Comparison of ENCODE assay signal across 9 mouse cellular contexts in the genomic region with DNA sequence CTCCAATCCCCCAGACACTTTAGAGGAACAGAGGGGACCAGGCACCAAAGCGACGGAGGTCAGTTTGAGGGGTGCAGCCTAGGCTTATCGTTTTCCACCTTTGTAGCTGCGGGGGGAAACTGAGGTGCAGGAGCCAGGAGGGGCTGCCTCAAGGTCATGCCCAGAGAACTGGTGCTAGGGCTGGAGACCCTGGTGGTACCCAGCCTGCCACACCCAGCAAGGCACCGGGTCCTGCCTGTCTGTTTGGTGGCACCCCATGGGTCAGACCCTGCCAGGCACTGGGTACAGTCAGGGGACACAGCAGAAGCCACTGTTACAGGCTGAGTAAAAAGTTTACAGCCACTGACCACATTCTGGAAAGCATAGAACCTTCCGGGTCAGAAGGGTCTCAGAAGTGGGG. TPM values are rescaled to one million over a fixed set of nuclear protein-coding genes. Genes with fewer than 3 reads are reported as not detected.
DNase-seq lines count a peak whose midpoint lies in the region; ATAC-seq and TF ChIP-seq lines count a peak whose summit lies in the region.
"Had no signal": no experiment of that assay in that cellular context is flagged by ENCODE, and none has a peak within 500 bp of the region (broad histone marks: within the 10 kb centered on the region; RNA-seq: fewer than 3 reads in every experiment).

No protein-coding gene starts in this region.

- in situ Hi-C loops in ES-E14 (cut with MboI; ENCODE audit: low sequenced_read_pairs in 2 of 2, unreplicated experiment in 2 of 2): no loop called here

- intact Hi-C loops in heart, postnatal 36 days (cut with DNase I): no loop called here
- intact Hi-C loops in left cerebral cortex, postnatal 25 days (cut with DNase I): no loop called here
- intact Hi-C loops in left cerebral cortex, postnatal 4 days (cut with DNase I): no loop called here

- H3K27me3 ChIP-seq in heart, embryonic 14.5 days (ENCODE audit: control insufficient read depth, insufficient read depth, low read length): 0 out of 2 replicates have a peak, but pooled peaks cover 3% of the 10 kb centered on the region
- no peaks in the 10 kb centered on the region for H3K27me3 ChIP-seq in forebrain, embryonic 16.5 days (replicated peaks; ENCODE audit: control insufficient read depth, insufficient read depth, low read length)
- peaks cover 46% of the 10 kb centered on the region for H3K27me3 ChIP-seq in midbrain, embryonic 10.5 days (ENCODE audit: low read depth, poor library complexity, severe bottlenecking)

- peak overlapping the region; percentile 85 for H3K9ac ChIP-seq in heart, embryonic 14.5 days (ENCODE audit: low read length)
- peak overlapping the region; percentile 79; the same call in 1 of the 2 replicates for H3K9ac ChIP-seq in ES-E14 (ENCODE audit: insufficient read depth, low read depth, low read length, poor library complexity, severe bottlenecking)
- peak overlapping the region; percentile 82 for H3K9ac ChIP-seq in forebrain, embryonic 16.5 days (replicated peaks; ENCODE audit: low read depth, low read length)

- peak overlapping the region; percentile 58 to 82 for H3K4me3 ChIP-seq in heart, embryonic 14.5 days (ENCODE audit: control insufficient read depth in 1 of 2, insufficient read depth in 1 of 2, low read depth in 1 of 2, low read length in 2 of 2)
- peak overlapping the region; percentile 84 to 86; a peak in 1 of 4 replicates for H3K4me3 ChIP-seq in ES-E14 (ENCODE audit: insufficient read depth in 1 of 2, low read depth in 1 of 2, low read length in 2 of 2, poor library complexity in 1 of 2, severe bottlenecking in 1 of 2)
- peak overlapping the region; percentile 66 for H3K4me3 ChIP-seq in forebrain, embryonic 16.5 days (replicated peaks; ENCODE audit: low read length)
- peak overlapping the region; percentile 96 for H3K4me3 ChIP-seq in midbrain, embryonic 10.5 days

- ATAC-seq in heart, embryonic 14.5 days (ENCODE audit: insufficient number of reproducible peaks, insufficient read depth, low FRiP score, low read depth): no peak
- ATAC-seq in forebrain, embryonic 16.5 days: no peak

- 53% methylated on average over 6 of the region's 6 CpGs for WGBS in heart, embryonic 14.5 days
- WGBS in forebrain, embryonic 16.5 days: 40% methylated on average over 6 of the region's 6 CpGs
- 46% methylated on average over 6 of the region's 6 CpGs for WGBS in midbrain, embryonic 10.5 days

- peaks cover 12 to 19% of the 10 kb centered on the region in 2 experiments for H3K4me1 ChIP-seq in heart, embryonic 14.5 days (ENCODE audit: control insufficient read depth in 2 of 2, insufficient read depth in 2 of 2, low read length in 2 of 2)
- peaks cover 0 to 5% of the 10 kb centered on the region in 2 experiments; a peak in 1 of 4 replicates for H3K4me1 ChIP-seq in ES-E14 (ENCODE audit: control insufficient read depth in 2 of 2, insufficient read depth in 2 of 2, low read length in 2 of 2, poor library complexity in 1 of 2)
- peaks cover 27% of the 10 kb centered on the region for H3K4me1 ChIP-seq in forebrain, embryonic 16.5 days (replicated peaks; ENCODE audit: control insufficient read depth, insufficient read depth, low read length)
- H3K4me1 ChIP-seq in midbrain, embryonic 10.5 days: peaks cover 94% of the 10 kb centered on the region

- no peak overlapping the region for H3K27ac ChIP-seq in heart, embryonic 14.5 days (replicated peaks in 1 of 2; ENCODE audit: control insufficient read depth in 1 of 2, insufficient read depth in 1 of 2, low read depth in 2 of 2, low read length in 2 of 2)
- no peak overlapping the region for H3K27ac ChIP-seq in ES-E14 (ENCODE audit: insufficient read depth, low read depth, low read length, poor library complexity, severe bottlenecking)
- no peak overlapping the region for H3K27ac ChIP-seq in forebrain, embryonic 16.5 days (ENCODE audit: low read length)
- peak overlapping the region; percentile 99 for H3K27ac ChIP-seq in midbrain, embryonic 10.5 days (replicated peaks)

- no peak for DNase-seq in heart, postnatal 36 days
- DNase-seq in ES-E14 (ENCODE audit: low read depth, low spot score): no peak
- DNase-seq in midbrain, embryonic 10.5 days (ENCODE audit: low spot score): no peak
- no peak for DNase-seq in left cerebral cortex, postnatal 25 days (ENCODE audit: low spot score in 2 of 2)
- DNase-seq in left cerebral cortex, postnatal 4 days: no peak
- DNase-seq in right cerebral cortex, adult 18-20 months: no peak

- no peaks in the 10 kb centered on the region for H3K36me3 ChIP-seq in heart, embryonic 14.5 days (ENCODE audit: control insufficient read depth, insufficient read depth, low read length)
- no peaks in the 10 kb centered on the region for H3K36me3 ChIP-seq in ES-E14 (ENCODE audit: control insufficient read depth, insufficient read depth, low read length, poor library complexity, severe bottlenecking)
- H3K36me3 ChIP-seq in forebrain, embryonic 16.5 days (ENCODE audit: control insufficient read depth, insufficient read depth): no peaks in the 10 kb centered on the region
- H3K36me3 ChIP-seq in midbrain, embryonic 10.5 days: peaks cover 33% of the 10 kb centered on the region

- H3K4me2 ChIP-seq in heart, embryonic 14.5 days (ENCODE audit: low read length): peak overlapping the region; percentile 73
- H3K4me2 ChIP-seq in forebrain, embryonic 16.5 days (ENCODE audit: low read length): peak overlapping the region; percentile 90

- H3K9me3 ChIP-seq in heart, embryonic 14.5 days (ENCODE audit: control insufficient read depth, low read length): no peaks in the 10 kb centered on the region
- no peaks in the 10 kb centered on the region for H3K9me3 ChIP-seq in ES-E14 (ENCODE audit: control insufficient read depth, insufficient read depth, low read depth, low read length)
- H3K9me3 ChIP-seq in forebrain, embryonic 16.5 days (ENCODE audit: control insufficient read depth, low read length): no peaks in the 10 kb centered on the region
- no peaks in the 10 kb centered on the region for H3K9me3 ChIP-seq in midbrain, embryonic 10.5 days (replicated peaks)
- H3K9me3 ChIP-seq: G1E had no signal

TF ChIP-seq in ES-E14, 5 proteins besides CTCF, POLR2A, EP300 and RAD21:
- TF ChIP-seq MAFK (IDR thresholded peaks at IDR 0.05; ENCODE audit: insufficient read depth, low read depth, low read length): no peak
- TF ChIP-seq HCFC1 (IDR thresholded peaks at IDR 0.05; ENCODE audit: borderline replicate concordance, insufficient read depth, low read length): no peak
- TF ChIP-seq ZNF384 (IDR thresholded peaks at IDR 0.05; ENCODE audit: low read depth, low read length): no peak
- no peak for TF ChIP-seq ZC3H11A (IDR thresholded peaks at IDR 0.05; ENCODE audit: borderline replicate concordance, low read depth, low read length)

RNA-seq across cellular contexts. Expression of a gene that starts 1.0 kb away (rescaled TPM):
- 8.4 and 10.1 TPM in 2 replicates for polyA plus RNA-seq in heart, embryonic 14.5 days (2014; fragmentation: Nextera tagmentation; extraction: Ambion mirVana)
- 1 to 10 TPM in 1 of 2 experiments, under 1 TPM in 1; 0.75 to 1.1 TPM for total RNA-seq in heart, postnatal 36 days (2021)
- 2.7 and 3.4 TPM in 2 replicates for total RNA-seq in ES-E14 (2012; rRNA removed)
- polyA plus RNA-seq in forebrain, embryonic 16.5 days (2015; fragmentation: Nextera tagmentation; extraction: Ambion mirVana): 24.8 and 25.4 TPM in 2 replicates
- 56.6 and 64.5 TPM in 2 replicates for polyA plus RNA-seq in midbrain, embryonic 10.5 days (2016; fragmentation: Nextera tagmentation; extraction: Ambion mirVana)
- 1 to 10 TPM; 9.2 to 9.9 TPM for total RNA-seq in left cerebral cortex, postnatal 25 days (2021)
- 10 to 100 TPM; 25.5 to 28.6 TPM for total RNA-seq in left cerebral cortex, postnatal 4 days (2021)
- total RNA-seq: G1E had no signal

RNA-seq across cellular contexts. Expression of a gene that starts 7.5 kb away (rescaled TPM):
- polyA plus RNA-seq in heart, embryonic 14.5 days (2014; fragmentation: Nextera tagmentation; extraction: Ambion mirVana): 7.7 and 11.1 TPM in 2 replicates
- total RNA-seq in heart, postnatal 36 days (2021): 1 to 10 TPM; 4.4 to 4.6 TPM
- total RNA-seq in ES-E14 (2012; rRNA removed): 25.4 and 31.2 TPM in 2 replicates
- polyA plus RNA-seq in forebrain, embryonic 16.5 days (2015; fragmentation: Nextera tagmentation; extraction: Ambion mirVana): 8.5 and 10.6 TPM in 2 replicates
- 10.6 and 11.2 TPM in 2 replicates for polyA plus RNA-seq in midbrain, embryonic 10.5 days (2016; fragmentation: Nextera tagmentation; extraction: Ambion mirVana)
- 1 to 10 TPM; 6.7 to 7.6 TPM for total RNA-seq in left cerebral cortex, postnatal 25 days (2021)
- total RNA-seq in left cerebral cortex, postnatal 4 days (2021): 1 to 10 TPM; 6.0 to 6.1 TPM

RNA-seq across cellular contexts. Expression of a gene that starts 14.5 kb away (rescaled TPM):
- polyA plus RNA-seq in heart, embryonic 14.5 days (2014; fragmentation: Nextera tagmentation; extraction: Ambion mirVana): 79.4 and 80.7 TPM in 2 replicates
- total RNA-seq in heart, postnatal 36 days (2021): 10 to 100 TPM; 48.2 to 67.0 TPM
- 69.6 and 105 TPM in 2 replicates for total RNA-seq in ES-E14 (2012; rRNA removed)
- 318 and 335 TPM in 2 replicates for polyA plus RNA-seq in forebrain, embryonic 16.5 days (2015; fragmentation: Nextera tagmentation; extraction: Ambion mirVana)
- polyA plus RNA-seq in midbrain, embryonic 10.5 days (2016; fragmentation: Nextera tagmentation; extraction: Ambion mirVana): 91.8 and 135 TPM in 2 replicates
- 10 to 100 TPM; 77.3 to 90.1 TPM for total RNA-seq in left cerebral cortex, postnatal 25 days (2021)
- 100 to 1,000 TPM; 211 to 228 TPM for total RNA-seq in left cerebral cortex, postnatal 4 days (2021)

RNA-seq across cellular contexts. Expression of a gene that starts 32.2 kb away (rescaled TPM):
- polyA plus RNA-seq in heart, embryonic 14.5 days (2014; fragmentation: Nextera tagmentation; extraction: Ambion mirVana): 21.2 and 25.8 TPM in 2 replicates
- 100 to 1,000 TPM in 1 of 2 experiments, 10 to 100 TPM in 1; 99.9 to 117 TPM for total RNA-seq in heart, postnatal 36 days (2021)
- total RNA-seq in ES-E14 (2012; rRNA removed): 38.3 and 42.6 TPM in 2 replicates
- polyA plus RNA-seq in forebrain, embryonic 16.5 days (2015; fragmentation: Nextera tagmentation; extraction: Ambion mirVana): 26.5 and 30.9 TPM in 2 replicates
- 17.8 and 19.7 TPM in 2 replicates for polyA plus RNA-seq in midbrain, embryonic 10.5 days (2016; fragmentation: Nextera tagmentation; extraction: Ambion mirVana)
- total RNA-seq in left cerebral cortex, postnatal 25 days (2021): 10 to 100 TPM; 74.3 to 98.7 TPM
- 100 to 1,000 TPM; 158 to 163 TPM for total RNA-seq in left cerebral cortex, postnatal 4 days (2021)

RNA-seq across cellular contexts. Expression of a gene that starts 39.7 kb away (rescaled TPM):
- polyA plus RNA-seq in heart, embryonic 14.5 days (2014; fragmentation: Nextera tagmentation; extraction: Ambion mirVana): 1.6 and 2.6 TPM in 2 replicates
- 1 to 10 TPM; 2.0 to 4.7 TPM for total RNA-seq in heart, postnatal 36 days (2021)
- 20.9 and 41.0 TPM in 2 replicates for total RNA-seq in ES-E14 (2012; rRNA removed)
- polyA plus RNA-seq in forebrain, embryonic 16.5 days (2015; fragmentation: Nextera tagmentation; extraction: Ambion mirVana): 33.0 and 44.5 TPM in 2 replicates
- 7.8 and 9.3 TPM in 2 replicates for polyA plus RNA-seq in midbrain, embryonic 10.5 days (2016; fragmentation: Nextera tagmentation; extraction: Ambion mirVana)
- total RNA-seq in left cerebral cortex, postnatal 25 days (2021): 100 to 1,000 TPM; 487 TPM
- total RNA-seq in left cerebral cortex, postnatal 4 days (2021): 100 to 1,000 TPM; 299 to 316 TPM
